Mouse (Mus musculus) liver, embryonic 14.5 days (tissue): Measurements from ENCODE around the gene Tlr2. TPM values are rescaled to one million over a fixed set of nuclear protein-coding genes. Genes with fewer than 3 reads are reported as not detected.

Source experiments
- ATAC-seq: fragments of 200-750 bp; cut with Nextera tagmentation; 2 replicates; pipeline ENCODE4 v1.8.0; 2017; ENCODE audit warnings: moderate number of reproducible peaks, mild to moderate bottlenecking, moderate library complexity; ENCODE audit not compliant: insufficient read depth
- DNase-seq, 3 experiments: peaks; one replicate each; pipeline ENCODE4 v3.0.0-alpha.2; 2012 to 2013; ENCODE audit warnings: low read depth in 3 of 3, low spot score in 3 of 3
- H3K27ac ChIP-seq: fragments of 300-500 bp; sonication (generic); 2 replicates; pipeline ENCODE4 v1.5.1; 2014; ENCODE audit warnings: moderate library complexity, mild to moderate bottlenecking, control low read depth, inconsistent platforms
- H3K27me3 ChIP-seq: fragments of 300-500 bp; sonication (generic); 2 replicates; pipeline ENCODE4 v1.6.1; 2014; ENCODE audit warnings: mild to moderate bottlenecking, low read length, moderate library complexity; ENCODE audit not compliant: control insufficient read depth, insufficient read depth
- H3K36me3 ChIP-seq: fragments of 300-500 bp; sonication (generic); replicated peaks from 2 replicates; pipeline ENCODE4 v1.6.1; 2014; ENCODE audit warnings: low read depth; ENCODE audit not compliant: control insufficient read depth, insufficient read depth
- H3K4me1 ChIP-seq, 2 experiments: fragments of 200-500 bp in 1 of 2; fragments of 300-500 bp in 1 of 2; sonication (generic) in 1 of 2; replicated peaks; 2 replicates each; pipeline ENCODE4 v1.6.1; 2012 to 2014; ENCODE audit warnings: antibody characterized with exemption in 1 of 2, inconsistent platforms in 1 of 2, low read length in 1 of 2; ENCODE audit not compliant: control insufficient read depth in 2 of 2, insufficient read depth in 2 of 2
- H3K4me2 ChIP-seq: fragments of 300-500 bp; sonication (generic); 2 replicates; pipeline ENCODE4 v1.6.1; 2014; ENCODE audit warnings: low read depth, mild to moderate bottlenecking, control low read depth, moderate library complexity
- H3K4me3 ChIP-seq, 2 experiments: fragments of 200-500 bp in 1 of 2; fragments of 300-500 bp in 1 of 2; sonication (generic) in 1 of 2; 2 replicates each; pipeline ENCODE4 v1.5.1; 2012 to 2014; ENCODE audit warnings: low read depth in 2 of 2, low read length in 2 of 2, mild to moderate bottlenecking in 2 of 2, control low read depth in 1 of 2, inconsistent platforms in 1 of 2, moderate library complexity in 1 of 2; ENCODE audit not compliant: insufficient read depth in 1 of 2
- H3K9ac ChIP-seq: fragments of 300-500 bp; sonication (generic); replicated peaks from 2 replicates; pipeline ENCODE4 v1.6.1; 2014; ENCODE audit warnings: mild to moderate bottlenecking, control low read depth, moderate library complexity
- H3K9me3 ChIP-seq: fragments of 300-500 bp; sonication (generic); 2 replicates; pipeline ENCODE4 v1.6.1; 2016; ENCODE audit warnings: low read length, mixed read lengths; ENCODE audit not compliant: control insufficient read depth
- CTCF ChIP-seq: IDR thresholded peaks from 2 replicates; pipeline ENCODE4 v1.5.1; 2016; ENCODE audit warnings: antibody characterized with exemption, low read depth, control low read depth
- EP300 ChIP-seq: IDR thresholded peaks from 2 replicates; pipeline ENCODE4 v1.6.1; 2016; ENCODE audit warnings: antibody characterized with exemption, low read depth
- WGBS: fragments of 180-500 bp; shearing (Covaris S2); extraction: QIAGEN DNeasy Blood & Tissue Kit; methylation state at CpG from one replicate; pipeline ENCODE4 v1.1.7; 2014; ENCODE audit not compliant: insufficient replicate concordance; 5-methylcytosine and 5-hydroxymethylcytosine counted together
- polyA plus RNA-seq, 2 experiments: library from polyadenylated mRNA; depleted of rRNA in 1 of 2; stranded (reverse) in 1 of 2; unstranded in 1 of 2; fragments of >200 nt; fragmentation: Nextera tagmentation in 1 of 2; extraction: Ambion mirVana in 1 of 2; gene quantifications; 2 replicates each; pipeline versions ENCODE4 v1.2.1 to v1.2.3; 2012 to 2014

Gene Tlr2
- polyA plus RNA-seq, 2 experiments, result 1.4 to 2.2 TPM

- Histone ChIP-seq H3K9me3 (no peaks in the 10 kb centered on the region; the same call in 1 of the 2 replicates), H3K36me3 (no peaks in the 10 kb centered on the region), H3K27ac (no peak overlapping the region), H3K4me2 (no peak overlapping the region), H3K4me1 (no peaks in the 10 kb centered on the region), H3K9ac (no peak overlapping the region), H3K4me3 (no peak overlapping the region), H3K27me3 (no peaks in the 10 kb centered on the region)
- DNase-seq, result no peak
- WGBS, result 78% methylated on average over 4 of the region's 4 CpGs
- no peak for ATAC-seq
- peak; percentile 62 for TF ChIP-seq CTCF
- no peak for TF ChIP-seq EP300
These were observed 39.9 kb downstream of the Tlr2 start for GRCm38 (mm10) chr3:83801649-83802155.

GRCm38 (mm10) chr3:83799486-83799885 lies 42.1 kb downstream of the Tlr2 start:
- Histone ChIP-seq H3K9ac (no peak overlapping the region), H3K9me3 (no peaks in the 10 kb centered on the region; the same call in 1 of the 2 replicates), H3K4me3 (no peak overlapping the region), H3K36me3 (no peaks in the 10 kb centered on the region), H3K27me3 (no peaks in the 10 kb centered on the region), H3K4me2 (no peak overlapping the region), H3K27ac (no peak overlapping the region), H3K4me1 (no peaks in the 10 kb centered on the region)
- TF ChIP-seq CTCF, result no peak
- TF ChIP-seq EP300, result no peak
- ATAC-seq (no peak), DNase-seq (no peak)
- WGBS, result 62% methylated on average over 7 of the region's 7 CpGs

- ATAC-seq, result no peak
- Histone ChIP-seq H3K4me3 (no peak overlapping the region), H3K27me3 (no peaks in the 10 kb centered on the region), H3K9ac (no peak overlapping the region), H3K27ac (no peak overlapping the region), H3K9me3 (no peaks in the 10 kb centered on the region; the same call in 1 of the 2 replicates), H3K4me2 (no peak overlapping the region), H3K36me3 (no peaks in the 10 kb centered on the region), H3K4me1 (no peaks in the 10 kb centered on the region)
- DNase-seq, result peak in 1 of 3 experiments; percentile 22
- WGBS, result 4% methylated on average over 10 of the region's 10 CpGs
- peak; percentile 74 for TF ChIP-seq CTCF
- no peak for TF ChIP-seq EP300
These were observed 43.7 kb downstream of the Tlr2 start for GRCm38 (mm10) chr3:83797828-83798227.

GRCm38 (mm10) chr3:83797098-83797497 lies 44.5 kb downstream of the Tlr2 start:
- Histone ChIP-seq H3K27ac (no peak overlapping the region), H3K9me3 (no peaks in the 10 kb centered on the region; the same call in 1 of the 2 replicates), H3K36me3 (no peaks in the 10 kb centered on the region), H3K9ac (no peak overlapping the region), H3K4me3 (no peak overlapping the region), H3K4me2 (no peak overlapping the region), H3K4me1 (no peaks in the 10 kb centered on the region), H3K27me3 (no peaks in the 10 kb centered on the region)
- 51% methylated on average over 6 of the region's 6 CpGs for WGBS
- ATAC-seq (no peak), DNase-seq (no peak)
- no peak for TF ChIP-seq EP300
- no peak for TF ChIP-seq CTCF

- WGBS, result 43% methylated on average over 3 of the region's 3 CpGs
- no peak for DNase-seq
- Histone ChIP-seq H3K27me3 (peaks cover 8% of the 10 kb centered on the region), H3K9ac (no peak overlapping the region), H3K27ac (no peak overlapping the region), H3K36me3 (no peaks in the 10 kb centered on the region), H3K4me3 (no peak overlapping the region), H3K9me3 (no peaks in the 10 kb centered on the region), H3K4me1 (no peaks in the 10 kb centered on the region), H3K4me2 (no peak overlapping the region)
- TF ChIP-seq EP300 (no peak), CTCF (no peak)
- no peak for ATAC-seq
These were observed 50.1 kb downstream of the Tlr2 start for GRCm38 (mm10) chr3:83791444-83791843.
